Mouse (Mus musculus): ENCODE results near the gene Smpd4.

DNA sequence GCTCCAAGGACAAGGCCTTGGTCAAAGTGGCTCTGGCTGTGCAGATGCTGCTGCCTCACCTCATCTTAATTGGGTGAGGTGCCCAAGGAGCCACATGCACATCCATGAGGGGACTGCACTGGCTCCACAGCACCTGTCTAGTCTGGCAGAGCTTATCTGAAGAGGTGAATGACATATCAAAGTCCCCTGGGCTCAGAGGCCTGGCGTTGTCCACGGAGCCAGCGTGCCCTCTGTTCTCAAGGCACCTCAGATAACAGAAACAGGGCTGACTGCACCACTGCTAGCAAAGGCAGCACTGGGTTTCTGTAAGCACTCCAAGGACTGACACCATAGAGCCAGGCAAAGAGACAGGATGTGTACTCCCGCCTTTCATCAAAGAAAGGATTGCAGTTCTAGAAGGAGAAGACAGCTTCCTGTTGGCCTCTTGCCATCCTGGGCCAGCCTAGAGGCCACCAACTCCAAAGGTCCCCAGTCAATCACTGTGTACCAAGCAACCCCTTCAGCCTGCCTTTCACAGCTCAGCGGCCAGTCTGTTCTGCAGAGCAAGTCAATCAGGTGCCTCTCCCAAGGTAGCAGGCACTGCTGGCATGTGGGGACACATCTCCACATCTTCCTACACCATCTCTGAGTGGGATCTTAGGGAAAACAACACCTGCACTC is 37.2 kb downstream of the Smpd4 start:
- TF ChIP-seq CTCF (IDR thresholded peaks at IDR 0.05; ENCODE audit: low read depth, low read length) (no peak), POLR2A (IDR thresholded peaks at IDR 0.05; ENCODE audit: extremely low read depth, insufficient read depth, low read length) (no peak)

Measured in liver, adult 2 months (tissue).